Mouse (Mus musculus) spleen, postnatal 36 days (tissue): ENCODE data around the gene Abcc10.

Source experiments
- DNase-seq, 2 experiments: peaks; one replicate each; pipeline ENCODE4 v3.0.0; 2022; ENCODE audit warnings: low spot score in 2 of 2, mixed read lengths in 1 of 2

Gene Abcc10

DNA sequence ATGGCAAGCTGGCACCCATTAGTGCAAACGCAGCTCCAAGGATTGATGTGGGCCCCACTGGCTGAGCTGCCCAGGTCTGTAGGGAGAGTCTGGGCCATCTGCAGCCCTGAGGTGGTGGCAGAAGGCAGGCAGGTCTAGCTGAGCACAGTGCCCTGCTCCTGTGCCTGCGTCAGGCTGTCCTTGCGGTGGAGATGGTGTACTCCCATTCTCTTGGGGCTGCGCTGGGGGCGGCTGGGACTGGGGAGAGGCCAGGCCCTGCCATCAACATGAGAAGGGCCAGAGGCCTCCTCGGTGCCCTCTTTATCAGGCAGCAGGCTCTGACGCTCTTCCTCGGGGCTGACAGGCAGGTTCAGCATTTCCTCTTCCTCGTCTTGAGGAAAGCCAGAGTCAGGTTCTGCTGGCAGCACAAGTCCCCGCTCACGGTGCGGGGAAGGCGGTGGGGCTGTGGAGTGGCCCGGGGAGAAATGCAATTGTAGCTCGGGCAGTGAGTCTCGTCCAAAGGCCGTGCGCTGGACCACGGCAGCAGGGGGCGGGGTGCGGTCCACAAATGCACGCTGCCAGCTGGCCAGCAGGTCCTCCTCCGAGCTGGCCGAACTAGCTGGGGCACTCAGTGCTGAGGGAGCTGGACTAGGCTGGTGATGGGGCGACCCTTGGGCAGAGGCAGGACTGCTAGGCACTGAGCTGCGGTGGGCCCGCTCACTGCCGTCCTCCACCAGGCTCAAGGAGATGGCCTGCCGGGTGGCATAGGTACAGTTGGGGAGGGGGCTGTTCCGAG, 69.7 kb downstream of the Abcc10 start:
- DNase-seq, result no peak

DNA sequence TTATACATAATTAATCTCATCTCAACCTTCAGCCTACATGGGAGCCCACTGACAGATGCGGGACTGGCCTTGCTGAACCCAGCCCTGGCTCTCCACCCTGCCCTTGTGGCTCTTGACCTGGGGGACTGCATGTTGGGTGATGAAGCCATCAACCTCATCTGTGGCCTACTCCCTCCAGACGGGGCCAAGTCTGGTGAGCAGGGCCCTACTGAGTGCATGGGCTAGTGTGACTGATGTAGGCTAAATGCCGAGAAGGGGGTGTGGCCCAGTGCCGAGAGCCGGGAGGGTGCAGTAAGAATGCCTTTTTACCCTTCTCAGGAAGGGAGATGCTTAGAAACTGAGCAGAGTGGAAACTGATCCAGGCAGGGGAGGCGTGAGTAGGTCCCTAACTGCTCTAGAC, 73.0 kb downstream of the Abcc10 start:
- no peak for DNase-seq

DNA sequence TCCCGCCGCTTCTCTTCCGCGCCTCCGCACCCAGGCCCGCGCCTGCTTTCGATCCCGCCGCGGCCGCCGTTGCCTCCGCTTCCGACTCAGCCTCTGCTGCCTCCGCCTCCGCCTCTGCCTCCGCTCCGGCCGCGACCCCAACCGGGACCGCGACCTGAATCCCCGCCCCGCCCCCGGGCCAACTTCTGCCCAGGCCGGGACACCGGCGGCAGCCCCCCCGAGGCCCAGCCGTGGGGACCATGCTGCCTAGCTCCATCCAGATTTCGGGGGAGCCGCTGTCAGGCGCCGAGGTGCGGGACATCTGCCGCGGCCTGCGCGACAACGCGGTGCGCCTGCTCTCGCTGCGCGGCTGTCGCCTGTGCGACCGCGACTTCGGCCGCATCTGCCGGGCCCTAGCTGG, 74.0 kb downstream of the Abcc10 start:
- peak in 1 of 2 experiments; percentile 21 for DNase-seq

DNA sequence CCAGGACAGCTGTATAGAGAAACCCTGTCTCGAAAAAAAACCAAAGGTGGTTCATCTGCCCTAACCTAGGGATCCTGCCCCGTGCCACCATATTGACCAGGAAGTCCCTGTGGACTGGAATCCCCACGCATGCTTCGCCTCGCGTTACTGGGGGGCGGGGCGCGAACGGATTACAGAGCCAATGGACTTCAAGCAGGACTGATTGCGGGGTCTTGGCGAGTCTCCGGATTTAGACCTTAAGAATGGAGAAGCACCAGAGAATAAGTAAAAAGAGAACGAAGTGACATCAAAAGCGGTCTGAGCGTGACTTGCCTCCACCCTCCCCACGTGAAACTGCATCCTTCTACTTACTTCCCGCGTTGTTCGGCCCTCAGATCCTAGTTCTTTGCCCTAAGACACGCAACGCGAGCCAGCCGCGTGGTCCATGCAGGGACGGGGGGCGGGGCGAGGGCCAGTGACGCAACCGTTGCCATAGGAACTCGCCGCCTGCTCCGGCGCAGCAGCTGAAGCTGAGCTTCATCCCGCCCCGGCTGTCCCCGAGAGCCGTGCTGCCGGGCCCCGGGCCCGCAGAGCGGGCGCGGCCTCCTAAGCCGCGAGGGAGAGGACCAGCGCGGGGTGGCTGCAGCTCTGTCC, 74.6 kb downstream of the Abcc10 start, which contains the start of gene Lrrc73:
Lrrc73 (plus strand) TSS at position 80 of the 633 bp plus-strand sequence.
- DNase-seq, result peak; percentile 77 to 85
